Mouse (Mus musculus) Muller cell, postnatal 12 days (primary cell): ENCODE measurements at regions not wholly inside any gene's neighbourhood (a gene's known extent, or its start where the extent isn't known, plus 50 kb on each side); places are given as distances from the start of the nearest gene placed in this dataset.

Experiments
- DNase-seq: peaks from one replicate; pipeline ENCODE4 v3.0.0-alpha.2; 2015; ENCODE audit errors: inconsistent ontology term

DNA sequence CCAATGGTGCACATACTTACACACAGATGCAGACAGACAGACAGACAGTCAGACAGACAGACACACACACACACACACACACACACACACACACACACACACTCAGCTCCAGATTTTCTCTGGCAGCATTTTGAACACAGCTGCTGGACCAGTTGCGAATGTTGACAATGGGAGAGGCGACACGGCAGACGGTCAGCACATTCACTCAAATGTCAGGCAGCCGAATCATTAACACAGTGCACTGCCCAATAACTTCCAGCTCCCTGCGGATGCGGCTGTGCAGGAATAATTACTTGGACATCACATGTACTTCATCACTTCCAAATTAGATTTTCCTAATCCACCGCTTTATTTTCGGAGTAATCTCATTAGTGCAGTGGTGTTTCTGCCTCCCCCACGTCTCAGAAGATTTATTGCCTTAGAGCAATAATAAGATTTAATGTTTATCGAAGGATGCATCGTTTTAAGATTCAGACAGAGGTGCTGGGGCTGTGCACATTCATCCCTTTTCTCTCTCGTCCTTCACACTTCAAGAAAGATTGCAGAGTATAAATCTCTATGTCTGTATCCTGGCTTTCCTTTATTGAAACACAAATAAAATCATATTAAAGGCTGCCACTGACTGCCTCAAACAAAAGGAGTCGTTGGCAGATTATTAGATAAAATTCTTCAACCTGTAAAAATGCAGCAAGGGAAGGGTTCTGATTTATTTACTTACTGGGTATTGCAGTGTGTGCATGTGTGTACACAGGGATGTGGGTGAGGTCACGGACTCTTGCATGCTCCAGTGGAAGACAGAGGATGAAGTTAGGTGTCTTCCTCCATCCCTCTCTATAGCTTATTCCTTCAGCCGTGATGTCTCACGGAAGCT lies 70.9 kb upstream of the Gas2 start:
- peak; percentile 44 for DNase-seq

DNA sequence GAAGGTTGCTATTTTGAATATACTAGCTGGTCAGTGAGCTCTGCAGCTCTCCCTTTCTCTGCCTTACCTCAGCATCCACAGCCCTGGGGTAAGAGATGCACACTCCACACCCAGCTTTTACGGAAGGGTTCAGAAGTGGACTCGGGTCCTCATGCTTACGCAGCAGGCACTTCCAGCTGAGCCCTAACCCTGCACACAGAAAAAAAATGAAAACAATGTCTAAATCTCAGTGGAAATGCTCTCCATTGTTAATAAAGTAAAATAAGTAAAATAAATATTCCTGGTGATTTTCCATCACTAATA lies 70.3 kb upstream of the Gas2 start:
- DNase-seq = no peak
